Mouse (Mus musculus): ENCODE data around the gene 4930447C04Rik. TPM values are rescaled to one million over a fixed set of nuclear protein-coding genes. Genes with fewer than 3 reads are reported as not detected.

4930447C04Rik gene
- total RNA-seq, 2 experiments from 2014 or later = 0.13 to 0.59 TPM

DNA sequence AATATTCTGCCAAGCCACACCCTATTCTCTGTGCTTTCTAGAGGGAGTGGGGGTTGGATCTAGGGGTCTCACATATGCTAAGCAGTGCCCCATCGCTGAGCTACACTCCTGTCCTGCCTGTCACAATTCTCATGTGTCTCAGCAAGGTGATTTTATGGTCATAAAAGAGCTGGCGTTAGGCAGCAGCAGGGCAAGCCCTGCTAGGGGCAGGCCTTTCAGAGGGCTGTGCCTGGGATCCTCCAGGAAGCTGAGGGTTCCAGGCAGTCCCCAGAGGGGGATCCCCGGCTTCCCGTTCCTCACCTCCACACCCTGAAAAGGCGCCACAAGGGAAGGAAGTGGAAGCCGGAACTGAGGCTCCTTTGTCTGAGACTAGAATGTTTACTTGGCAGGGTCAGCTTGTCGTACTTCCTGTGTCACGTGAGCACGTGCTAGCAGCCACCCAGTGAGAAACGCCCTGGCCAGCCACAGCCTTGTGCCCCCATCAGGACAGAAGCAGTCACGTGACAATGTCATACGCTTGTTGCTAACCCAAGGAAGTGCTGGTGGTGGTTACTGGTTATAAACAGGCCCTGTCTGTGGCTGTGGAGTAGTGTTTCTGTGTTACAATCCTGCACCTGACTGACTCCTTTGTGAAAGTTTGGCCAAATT lies 96.5 kb downstream of the 4930447C04Rik start:
- ATAC-seq (ENCODE audit: poor library complexity, severe bottlenecking) = peak; percentile 93

- no peak for ATAC-seq (ENCODE audit: poor library complexity, severe bottlenecking)
These were observed 97.0 kb downstream of the 4930447C04Rik start for GRCm38 (mm10) chr12:72843555-72843954.

DNA sequence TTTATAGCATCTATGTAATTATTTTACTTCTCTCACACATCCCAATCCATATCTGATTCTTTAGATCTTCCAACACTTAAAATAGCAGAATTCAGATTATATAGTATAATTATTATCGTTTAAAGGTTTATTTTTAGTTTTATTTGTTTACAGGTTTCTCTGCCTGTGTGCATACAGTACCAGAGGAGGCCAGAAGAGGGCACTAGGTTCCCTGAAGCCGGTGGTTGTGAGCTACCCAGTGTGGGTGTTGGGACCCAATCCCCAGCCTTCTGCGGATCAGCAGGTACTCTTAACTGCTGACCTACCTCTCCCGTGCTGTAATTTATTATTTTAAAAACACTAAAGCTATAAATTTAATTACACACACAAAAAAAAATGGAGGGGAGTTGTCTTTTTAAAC lies 97.4 kb downstream of the 4930447C04Rik start:
- no peak for ATAC-seq (ENCODE audit: poor library complexity, severe bottlenecking)

DNA sequence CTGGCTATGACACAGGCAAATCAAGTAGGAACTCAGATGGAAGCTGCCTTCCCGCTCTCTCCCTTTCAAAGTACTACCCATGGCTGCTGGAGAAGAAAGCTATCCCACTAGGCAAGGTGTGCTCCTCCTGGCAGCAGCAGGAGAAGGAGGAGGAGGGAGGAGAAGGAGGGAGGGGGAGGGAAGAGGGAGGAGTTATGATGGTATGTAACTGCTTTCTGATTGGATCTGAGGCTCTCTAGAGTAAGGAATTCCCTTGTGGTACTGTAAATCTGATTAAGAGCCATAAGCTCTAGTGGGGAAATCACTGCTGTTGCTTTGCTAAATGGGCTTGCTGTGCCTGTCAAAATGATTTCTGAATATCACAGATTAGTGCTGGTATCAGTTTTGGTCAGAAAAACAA lies 99.1 kb downstream of the 4930447C04Rik start:
- no peak for ATAC-seq (ENCODE audit: poor library complexity, severe bottlenecking)

GRCm38 (mm10) chr12:72837302-72837701 lies 103.3 kb downstream of the 4930447C04Rik start:
- no peak for ATAC-seq (ENCODE audit: poor library complexity, severe bottlenecking)

DNA sequence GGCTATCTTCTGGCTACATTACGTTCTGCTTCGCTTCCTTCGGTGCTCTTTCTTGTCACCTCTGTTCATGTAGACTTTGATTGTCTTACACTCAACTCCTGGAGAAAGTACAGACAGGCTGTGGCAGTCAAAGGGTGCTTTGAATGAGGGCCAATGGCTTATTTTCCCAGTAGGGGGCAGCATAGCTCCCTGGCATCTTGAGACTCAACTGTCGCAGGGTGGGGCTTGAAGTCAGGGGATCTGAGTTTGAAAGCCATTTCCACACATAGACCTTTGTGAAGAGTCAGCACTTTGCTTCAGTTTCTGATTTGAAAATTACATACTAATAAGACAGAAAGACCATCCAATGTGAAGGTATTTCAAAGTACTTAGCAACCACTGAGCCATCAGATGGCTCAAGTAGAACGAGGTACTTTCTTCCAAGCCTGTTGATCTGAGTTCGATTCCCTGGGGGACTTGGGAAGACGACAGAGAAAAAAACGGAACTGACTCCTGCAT lies 105.0 kb downstream of the 4930447C04Rik start:
- ATAC-seq (ENCODE audit: poor library complexity, severe bottlenecking) = no peak

- peak; percentile 35; the same call in 1 of the 2 replicates for ATAC-seq (ENCODE audit: poor library complexity, severe bottlenecking)
These were observed 105.6 kb downstream of the 4930447C04Rik start for GRCm38 (mm10) chr12:72834773-72835517.

- ATAC-seq (ENCODE audit: poor library complexity, severe bottlenecking) = no peak
These were observed 108.7 kb downstream of the 4930447C04Rik start for GRCm38 (mm10) chr12:72831711-72832432.

Other genes starting within 250 kb of the 4930447C04Rik start
- gene Ppm1a, start 183.3 kb downstream of the 4930447C04Rik start, total RNA-seq (2015) = 63.4 and 66.1 TPM in 2 replicates
- 100 and 106 TPM in 2 replicates for gene Ppm1a, start 183.3 kb downstream of the 4930447C04Rik start, total RNA-seq (2017)
- not detected in 2 replicates for gene Six6, start 882 bp downstream of the 4930447C04Rik start, total RNA-seq (2015)
- not detected in 2 replicates for gene Six6, start 882 bp downstream of the 4930447C04Rik start, total RNA-seq (2017)
- gene Six1, start 113.1 kb upstream of the 4930447C04Rik start, total RNA-seq (2015) = 0.04 and 0.11 TPM in 2 replicates
- not detected in 2 replicates for gene Six1, start 113.1 kb upstream of the 4930447C04Rik start, total RNA-seq (2017)
- not detected in 2 replicates for gene Six4, start 172.7 kb upstream of the 4930447C04Rik start, total RNA-seq (2015)
- gene Six4, start 172.7 kb upstream of the 4930447C04Rik start, total RNA-seq (2017) = 0.07 TPM in 1 of 2 replicates, not detected in the other
- gene Mnat1, start 182.9 kb upstream of the 4930447C04Rik start, total RNA-seq (2015) = 11.0 and 17.1 TPM in 2 replicates
- gene Mnat1, start 182.9 kb upstream of the 4930447C04Rik start, total RNA-seq (2017) = 14.4 and 20.5 TPM in 2 replicates